Comparison of ENCODE assay signal across 9 mouse cellular contexts in genomic region chr2:104299160-104299559, GRCm38 (mm10).
DNase-seq lines count a peak whose midpoint lies in the region; ATAC-seq and TF ChIP-seq lines count a peak whose summit lies in the region.
"Had no signal": no experiment of that assay in that cellular context is flagged by ENCODE, and none has a peak within 500 bp of the region (broad histone marks: within the 10 kb centered on the region; RNA-seq: fewer than 3 reads in every experiment).

No protein-coding gene starts in this region.

- H3K27me3 ChIP-seq in hindbrain, embryonic 10.5 days (ENCODE audit: insufficient read depth, poor library complexity, severe bottlenecking), result no peaks in the 10 kb centered on the region
- no peaks in the 10 kb centered on the region for H3K27me3 ChIP-seq in hindbrain, embryonic 16.5 days (replicated peaks; ENCODE audit: control insufficient read depth, insufficient read depth, low read length)
- 0 out of 2 replicates have a peak, but pooled peaks cover 2% of the 10 kb centered on the region for H3K27me3 ChIP-seq in liver, adult 2 months (ENCODE audit: control insufficient read depth, insufficient read depth, low read length)
- H3K27me3 ChIP-seq: lung, embryonic 15.5 days had no signal

- DNase-seq in hindbrain, embryonic 10.5 days (ENCODE audit: low spot score), result peak; percentile 76
- peak; percentile 87 for DNase-seq in NIH3T3 (ENCODE audit: low read depth)
- DNase-seq in forelimb bud, embryonic 11.5 days (ENCODE audit: low read depth, low spot score), result peak; percentile 88
- DNase-seq in liver, adult 2 months (ENCODE audit: extremely low read depth, low read depth, low spot score), result peak; percentile 19
- DNase-seq in retina, embryonic 14.5 days (ENCODE audit: low spot score), result peak; percentile 83
- DNase-seq in layer of hippocampus, adult 9-11 months, result no peak
- no peak for DNase-seq in cerebellum, adult 18-20 months

- H3K36me3 ChIP-seq in hindbrain, embryonic 10.5 days, result no peaks in the 10 kb centered on the region
- H3K36me3 ChIP-seq in hindbrain, embryonic 16.5 days (ENCODE audit: control insufficient read depth, insufficient read depth, low read length), result no peaks in the 10 kb centered on the region
- no peaks in the 10 kb centered on the region for H3K36me3 ChIP-seq in liver, adult 2 months (ENCODE audit: control insufficient read depth, insufficient read depth, low read length)
- H3K36me3 ChIP-seq: lung, embryonic 15.5 days had no signal

- no peak for TF ChIP-seq CTCF in liver, adult 2 months (IDR thresholded peaks at IDR 0.05; ENCODE audit: low read depth, low read length)

- H3K27ac ChIP-seq in hindbrain, embryonic 10.5 days, result no peak overlapping the region
- H3K27ac ChIP-seq in hindbrain, embryonic 16.5 days (ENCODE audit: low read depth, low read length), result no peak overlapping the region
- no peak overlapping the region for H3K27ac ChIP-seq in liver, adult 2 months (replicated peaks; ENCODE audit: insufficient read depth, low read depth, low read length)
- H3K27ac ChIP-seq: lung, embryonic 15.5 days had no signal

- H3K9me3 ChIP-seq in hindbrain, embryonic 10.5 days, result no peaks in the 10 kb centered on the region
- no peaks in the 10 kb centered on the region for H3K9me3 ChIP-seq in hindbrain, embryonic 16.5 days (ENCODE audit: control insufficient read depth, low read length)
- H3K9me3 ChIP-seq: lung, embryonic 15.5 days had no signal

- H3K79me2 ChIP-seq in liver, adult 2 months (ENCODE audit: control insufficient read depth, insufficient read depth, low read length), result no peaks in the 10 kb centered on the region

- TF ChIP-seq POLR2A in liver, adult 2 months (IDR thresholded peaks at IDR 0.05; ENCODE audit: extremely low read depth, insufficient read depth, low read length), result no peak

- H3K4me1 ChIP-seq in hindbrain, embryonic 10.5 days (replicated peaks), result no peaks in the 10 kb centered on the region
- no peaks in the 10 kb centered on the region for H3K4me1 ChIP-seq in hindbrain, embryonic 16.5 days (ENCODE audit: control insufficient read depth, insufficient read depth, low read depth, low read length)
- no peaks in the 10 kb centered on the region for H3K4me1 ChIP-seq in liver, adult 2 months (ENCODE audit: control insufficient read depth, insufficient read depth, low read length)
- H3K4me1 ChIP-seq: lung, embryonic 15.5 days had no signal

- no peak for ATAC-seq in hindbrain, embryonic 16.5 days

- no peak overlapping the region for H3K4me2 ChIP-seq in hindbrain, embryonic 16.5 days (ENCODE audit: low read length)
- H3K4me2 ChIP-seq: lung, embryonic 15.5 days had no signal

- no peak overlapping the region for H3K4me3 ChIP-seq in hindbrain, embryonic 10.5 days
- H3K4me3 ChIP-seq in hindbrain, embryonic 16.5 days (ENCODE audit: low read length), result no peak overlapping the region
- H3K4me3 ChIP-seq in liver, adult 2 months (ENCODE audit: insufficient read depth, low read depth, low read length), result no peak overlapping the region
- H3K4me3 ChIP-seq: lung, embryonic 15.5 days had no signal

- H3K9ac ChIP-seq in hindbrain, embryonic 16.5 days (ENCODE audit: low read depth, low read length), result no peak overlapping the region
- no peak overlapping the region for H3K9ac ChIP-seq in liver, adult 2 months (ENCODE audit: low read depth, low read length)
- H3K9ac ChIP-seq: lung, embryonic 15.5 days had no signal

- 21% methylated on average over 7 of the region's 7 CpGs for WGBS in hindbrain, embryonic 10.5 days
- WGBS in hindbrain, embryonic 16.5 days, result 25% methylated on average over 7 of the region's 7 CpGs
- WGBS in liver, adult 2 months, result 12% methylated on average over 7 of the region's 7 CpGs

Comparison
In these comparisons a context has a peak if more than half of its experiments do, and no peak if none do; other contexts are left out.
1. DNase-seq: peak in hindbrain, embryonic 10.5 days (single experiment), NIH3T3 (single experiment), forelimb bud, embryonic 11.5 days (single experiment), liver, adult 2 months (single experiment) and retina, embryonic 14.5 days (single experiment); none in layer of hippocampus, adult 9-11 months (single experiment) and cerebellum, adult 18-20 months (0 of 2).